Mouse (Mus musculus): ENCODE results near the gene Ptgis.

Ptgis gene

GRCm38 (mm10) chr2:167147708-167148107, 92.7 kb downstream of the Ptgis start:
- DNase-seq: no peak

- DNase-seq: no peak
These were observed 94.5 kb downstream of the Ptgis start for GRCm38 (mm10) chr2:167145904-167146303.

GRCm38 (mm10) chr2:167144439-167145307, 95.7 kb downstream of the Ptgis start:
- no peak for DNase-seq

- no peak for DNase-seq
These were observed 96.5 kb downstream of the Ptgis start for GRCm38 (mm10) chr2:167143914-167144313.

GRCm38 (mm10) chr2:167142282-167142681, 98.1 kb downstream of the Ptgis start:
- DNase-seq: no peak

- DNase-seq: no peak
These were observed 98.6 kb downstream of the Ptgis start for GRCm38 (mm10) chr2:167141810-167142209.
